Mouse (Mus musculus): ENCODE results near the gene Rsph14. TPM values are rescaled to one million over a fixed set of nuclear protein-coding genes. Genes with fewer than 3 reads are reported as not detected.
"Not testable (repeated sequence)": the region's sequence is repeated elsewhere in the genome, so short reads cannot be mapped to it uniquely, and the experiment has no call there.

Rsph14 gene
- polyA plus RNA-seq, 1 experiment from 2014 or later: not detected

DNA sequence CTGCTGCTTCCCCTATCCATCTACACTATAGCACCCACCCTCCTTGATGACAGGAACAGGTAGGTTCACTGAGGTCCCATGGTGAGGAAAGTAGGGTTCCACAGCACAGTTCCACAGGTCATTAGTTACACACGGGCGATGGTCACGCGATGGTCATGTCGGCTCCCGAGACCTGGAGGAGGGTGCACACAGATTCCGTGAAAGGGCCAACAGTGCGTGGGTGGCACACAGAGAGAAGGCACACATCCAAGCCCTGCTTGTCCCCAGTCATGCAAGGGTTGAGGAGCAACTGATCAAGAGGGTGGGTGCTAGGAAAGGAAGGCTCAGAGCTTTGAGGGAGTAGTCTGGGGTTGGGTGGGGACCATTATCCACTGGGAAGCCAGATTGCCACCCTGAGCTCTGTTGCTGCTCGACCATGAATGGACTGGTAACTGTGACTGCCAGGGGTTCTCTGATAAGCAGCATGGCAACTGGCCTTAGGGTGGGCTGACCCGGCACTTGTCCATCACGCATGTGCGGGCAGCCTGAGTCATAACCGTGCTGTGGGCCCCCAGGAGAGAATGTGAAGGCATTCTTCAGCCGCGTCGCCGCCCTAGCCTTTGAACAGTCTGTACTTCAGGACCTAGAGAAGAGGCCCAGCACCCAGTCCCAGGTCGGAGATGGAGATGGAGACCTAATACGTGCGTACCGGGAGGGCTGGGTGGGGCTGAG, 19.1 kb upstream of the Rsph14 start:
- Histone ChIP-seq H3K4me3 (ENCODE audit: low read depth, low read length) (no peak overlapping the region), H3K9me3 (ENCODE audit: low read length) (no peaks in the 10 kb centered on the region), H3K4me1 (ENCODE audit: insufficient read depth) (peaks cover 40% of the 10 kb centered on the region), H3K36me3 (replicated peaks; ENCODE audit: insufficient read depth, low read length) (no peaks in the 10 kb centered on the region), H3K9ac (replicated peaks) (no peak overlapping the region), H3K27ac (ENCODE audit: low read depth) (no peak overlapping the region), H3K27me3 (ENCODE audit: insufficient read depth, low read length) (no peaks in the 10 kb centered on the region), H3K4me2 (ENCODE audit: low read depth, low read length) (0 out of 2 replicates have a peak overlapping the region, but pooled peaks have one; percentile 22)
- TF ChIP-seq EP300 (IDR thresholded peaks at IDR 0.05; ENCODE audit: low read depth) (no peak), CTCF (IDR thresholded peaks at IDR 0.05; ENCODE audit: low read depth) (no peak)
- no peak for ATAC-seq
- 81% methylated on average over 21 of the region's 21 CpGs for WGBS (ENCODE audit: insufficient replicate concordance)
- no peak for DNase-seq

DNA sequence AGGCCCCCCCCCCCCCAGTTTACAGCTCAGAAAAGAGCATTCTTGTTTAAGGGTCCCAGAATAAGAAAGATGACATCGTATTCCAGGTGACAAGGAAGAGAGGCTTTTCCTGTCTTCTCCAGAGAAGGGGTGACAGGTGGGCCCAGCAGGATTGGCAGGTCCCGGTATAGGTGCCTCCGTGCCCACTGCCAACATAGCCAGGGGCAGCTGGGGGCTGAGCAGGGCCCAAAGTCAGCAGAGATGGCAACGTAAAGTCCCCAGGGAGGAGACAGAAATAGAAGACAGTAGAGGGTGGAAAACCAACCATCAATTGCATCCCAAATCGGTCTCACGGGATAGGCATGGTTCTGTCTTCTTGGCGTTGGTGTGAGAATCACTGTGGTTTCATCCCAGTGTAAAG, 16.3 kb upstream of the Rsph14 start:
- Histone ChIP-seq H3K4me2 (ENCODE audit: low read depth, low read length) (no peak overlapping the region), H3K4me3 (ENCODE audit: low read depth, low read length) (no peak overlapping the region), H3K4me1 (ENCODE audit: insufficient read depth) (peaks cover 29% of the 10 kb centered on the region), H3K9ac (replicated peaks) (no peak overlapping the region), H3K27ac (ENCODE audit: low read depth) (no peak overlapping the region), H3K9me3 (ENCODE audit: low read length) (no peaks in the 10 kb centered on the region), H3K36me3 (replicated peaks; ENCODE audit: insufficient read depth, low read length) (no peaks in the 10 kb centered on the region), H3K27me3 (ENCODE audit: insufficient read depth, low read length) (no peaks in the 10 kb centered on the region)
- 84% methylated on average over 7 of the region's 7 CpGs for WGBS (ENCODE audit: insufficient replicate concordance)
- DNase-seq (no peak), ATAC-seq (no peak)
- TF ChIP-seq CTCF (IDR thresholded peaks at IDR 0.05; ENCODE audit: low read depth) (no peak), EP300 (IDR thresholded peaks at IDR 0.05; ENCODE audit: low read depth) (no peak)

DNA sequence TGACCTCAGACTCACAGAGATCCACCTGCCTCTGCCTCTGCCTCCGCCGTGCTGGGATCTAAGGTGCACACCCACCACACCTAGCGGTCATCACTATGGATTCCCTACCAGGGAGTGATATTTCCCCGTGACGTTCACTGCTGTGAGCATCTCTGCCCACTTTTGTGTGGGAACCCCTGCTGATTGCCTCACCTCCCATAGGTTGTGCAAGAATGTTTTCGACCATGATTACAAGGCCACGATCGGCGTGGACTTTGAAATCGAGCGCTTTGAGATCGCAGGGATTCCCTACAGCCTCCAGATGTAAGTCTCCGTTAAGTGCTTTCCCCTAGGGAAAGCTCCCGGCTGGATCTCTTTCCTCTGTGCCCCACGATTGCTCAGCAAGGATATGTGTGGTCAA, 13.4 kb upstream of the Rsph14 start:
- TF ChIP-seq EP300 (IDR thresholded peaks at IDR 0.05; ENCODE audit: low read depth): peak; percentile 54
- TF ChIP-seq CTCF (IDR thresholded peaks at IDR 0.05; ENCODE audit: low read depth): no peak
- Histone ChIP-seq H3K9ac (replicated peaks) (no peak overlapping the region), H3K27ac (ENCODE audit: low read depth) (peak overlapping the region; percentile 74), H3K27me3 (ENCODE audit: insufficient read depth, low read length) (no peaks in the 10 kb centered on the region), H3K4me2 (ENCODE audit: low read depth, low read length) (peak overlapping the region; percentile 54), H3K36me3 (replicated peaks; ENCODE audit: insufficient read depth, low read length) (no peaks in the 10 kb centered on the region), H3K4me3 (ENCODE audit: low read depth, low read length) (no peak overlapping the region), H3K4me1 (ENCODE audit: insufficient read depth) (peaks cover 14% of the 10 kb centered on the region; the same call in 1 of the 2 replicates), H3K9me3 (ENCODE audit: low read length) (no peaks in the 10 kb centered on the region)
- WGBS (ENCODE audit: insufficient replicate concordance): 55% methylated on average over 15 of the region's 15 CpGs
- DNase-seq (peak; percentile 65), ATAC-seq (peak; percentile 80)

DNA sequence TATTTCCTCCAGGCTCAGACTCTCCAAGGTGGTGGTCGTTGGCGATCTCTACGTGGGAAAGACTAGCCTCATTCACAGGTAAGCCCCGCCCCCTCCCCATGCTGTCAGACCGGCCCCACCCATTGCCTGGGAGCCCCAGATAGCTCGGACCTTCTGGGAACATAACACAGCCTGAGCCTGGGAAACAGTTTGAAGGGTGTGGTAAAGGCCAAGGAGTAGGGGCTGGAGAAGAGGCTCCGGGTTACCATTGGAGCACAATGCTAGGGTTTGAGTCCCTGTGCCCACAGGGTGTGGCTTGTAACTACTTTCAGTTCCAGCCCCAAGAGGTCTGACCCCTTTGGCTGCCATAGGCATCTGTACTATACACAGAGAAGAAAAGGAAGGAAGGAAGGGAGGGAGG, 12.1 kb upstream of the Rsph14 start:
- Histone ChIP-seq H3K4me2 (ENCODE audit: low read depth, low read length) (no peak overlapping the region), H3K9me3 (ENCODE audit: low read length) (no peaks in the 10 kb centered on the region), H3K9ac (replicated peaks) (no peak overlapping the region), H3K4me1 (ENCODE audit: insufficient read depth) (peaks cover 14% of the 10 kb centered on the region; the same call in 1 of the 2 replicates), H3K27me3 (ENCODE audit: insufficient read depth, low read length) (no peaks in the 10 kb centered on the region), H3K4me3 (ENCODE audit: low read depth, low read length) (no peak overlapping the region), H3K36me3 (replicated peaks; ENCODE audit: insufficient read depth, low read length) (no peaks in the 10 kb centered on the region), H3K27ac (ENCODE audit: low read depth) (no peak overlapping the region)
- DNase-seq (no peak), ATAC-seq (no peak)
- 31% methylated on average over 7 of the region's 7 CpGs for WGBS (ENCODE audit: insufficient replicate concordance)
- TF ChIP-seq EP300 (IDR thresholded peaks at IDR 0.05; ENCODE audit: low read depth) (no peak), CTCF (IDR thresholded peaks at IDR 0.05; ENCODE audit: low read depth) (no peak)

DNA sequence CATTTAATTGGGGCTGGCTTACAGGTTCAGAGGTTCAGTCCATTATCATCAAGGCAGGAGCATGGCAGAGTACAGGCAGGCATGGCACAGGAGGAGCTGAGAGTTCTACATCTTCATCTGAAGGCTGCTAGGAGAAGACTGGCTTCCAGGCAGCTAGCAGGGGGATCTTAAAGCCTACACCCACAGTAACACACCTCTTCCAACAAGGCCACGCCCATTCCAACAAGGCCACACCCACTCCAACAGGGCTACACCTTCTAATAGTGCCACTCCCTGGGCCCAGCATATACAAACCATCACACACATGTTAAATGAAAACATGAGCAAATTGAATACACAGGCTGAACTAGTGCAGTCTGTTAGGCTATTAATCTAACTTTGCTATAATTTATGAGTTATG, 9.7 kb upstream of the Rsph14 start:
- H3K4me1 ChIP-seq (ENCODE audit: insufficient read depth): peaks cover 14% of the 10 kb centered on the region; the same call in 1 of the 2 replicates
- H3K4me3 ChIP-seq (ENCODE audit: low read depth, low read length); H3K9ac ChIP-seq (replicated peaks); ATAC-seq; H3K4me2 ChIP-seq (ENCODE audit: low read depth, low read length); H3K36me3 ChIP-seq (replicated peaks; ENCODE audit: insufficient read depth, low read length); H3K9me3 ChIP-seq (ENCODE audit: low read length); H3K27me3 ChIP-seq (ENCODE audit: insufficient read depth, low read length); H3K27ac ChIP-seq (ENCODE audit: low read depth); DNase-seq: not testable (repeated sequence)
- 7% methylated on average over 1 of the region's 1 CpGs for WGBS (ENCODE audit: insufficient replicate concordance)

DNA sequence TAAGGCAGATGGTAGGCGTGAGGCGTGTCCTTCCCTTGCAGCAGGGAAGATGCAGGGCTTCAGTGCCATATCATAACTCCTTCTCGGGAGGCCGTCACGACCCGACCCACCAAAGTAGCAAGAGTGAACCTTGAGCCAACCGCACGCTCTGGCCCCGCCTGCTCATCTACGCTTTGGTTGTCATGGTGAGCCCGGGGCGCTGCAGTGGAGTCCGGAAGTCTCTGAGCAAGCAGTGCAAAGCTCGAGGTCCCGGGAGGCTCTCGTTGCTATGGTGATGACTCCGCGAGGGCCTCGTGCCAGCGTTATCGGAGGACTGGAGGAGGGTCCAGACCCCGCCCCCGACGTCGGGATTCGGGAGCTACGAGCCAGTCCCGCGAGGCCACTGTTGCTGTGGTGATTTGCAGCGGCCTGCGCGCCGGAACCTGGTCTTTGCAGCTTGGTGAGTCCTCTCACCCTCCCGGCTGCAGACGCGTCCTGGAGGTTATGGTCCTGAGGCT, 4.5 kb upstream of the Rsph14 start, which contains the start of gene Rab36:
Rab36 (plus strand) TSS at position 176 of the 497 bp plus-strand sequence.
- Histone ChIP-seq H3K9ac (replicated peaks) (peak within 1 kb of the TSS; percentile 37; the same call in 1 of the 2 replicates), H3K4me2 (ENCODE audit: low read depth, low read length) (peak within 1 kb of the TSS; percentile 49), H3K36me3 (replicated peaks; ENCODE audit: insufficient read depth, low read length) (no peaks in the 10 kb centered on the region), H3K4me3 (ENCODE audit: low read depth, low read length) (peak within 1 kb of the TSS; percentile 35), H3K4me1 (ENCODE audit: insufficient read depth) (peaks cover 9% of the 10 kb centered on the region), H3K9me3 (ENCODE audit: low read length) (no peaks in the 10 kb centered on the region), H3K27ac (ENCODE audit: low read depth) (no peak within 1 kb of the TSS), H3K27me3 (ENCODE audit: insufficient read depth, low read length) (no peaks in the 10 kb centered on the region)
- TF ChIP-seq EP300 (IDR thresholded peaks at IDR 0.05; ENCODE audit: low read depth): no peak
- no peak for TF ChIP-seq CTCF (IDR thresholded peaks at IDR 0.05; ENCODE audit: low read depth)
- peak; percentile 89 for DNase-seq
- WGBS (ENCODE audit: insufficient replicate concordance): under 1% methylated on average over 36 of the region's 36 CpGs
- ATAC-seq: peak; percentile 95
